Mouse (Mus musculus): ENCODE results near the gene Fgfr2. TPM values are rescaled to one million over a fixed set of nuclear protein-coding genes. Genes with fewer than 3 reads are reported as not detected.

Gene Fgfr2
- total and polyA plus RNA-seq, 2 experiments from 2014 or later, result 12.1 to 32.6 TPM

DNA sequence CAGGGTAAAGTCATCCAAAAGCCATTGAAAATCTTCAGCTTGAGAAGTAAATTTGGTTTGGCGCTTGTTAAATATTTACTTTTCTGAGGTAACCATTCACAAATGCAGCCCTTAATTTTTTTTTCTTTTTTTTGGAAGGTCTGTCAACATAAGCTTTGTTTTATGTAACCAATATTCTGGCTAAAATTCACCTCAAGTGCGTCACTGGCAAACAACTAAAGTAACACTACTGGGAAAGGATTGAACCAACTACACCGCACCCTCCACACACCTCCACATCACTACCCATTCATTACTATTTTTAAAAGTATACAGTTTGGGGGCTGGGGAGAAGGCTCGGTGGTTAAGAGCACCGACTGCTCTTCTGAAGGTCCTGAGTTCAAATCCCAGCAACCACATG lies 548.5 kb downstream of the Fgfr2 start:
- ATAC-seq (ENCODE audit: low FRiP score) (no peak), DNase-seq (ENCODE audit: low spot score) (no peak)
- Histone ChIP-seq H3K9me3 (ENCODE audit: low read length) (no peaks in the 10 kb centered on the region), H3K4me3 (ENCODE audit: low read depth, low read length) (no peak overlapping the region), H3K4me1 (ENCODE audit: insufficient read depth, low read length) (no peaks in the 10 kb centered on the region), H3K27ac (ENCODE audit: low read depth, low read length) (no peak overlapping the region), H3K4me2 (ENCODE audit: low read depth, low read length, poor library complexity, severe bottlenecking) (no peak overlapping the region), H3K27me3 (ENCODE audit: insufficient read depth, low read length) (no peaks in the 10 kb centered on the region), H3K36me3 (ENCODE audit: insufficient read depth, low read length) (no peaks in the 10 kb centered on the region), H3K9ac (replicated peaks; ENCODE audit: low read length, poor library complexity, severe bottlenecking) (no peak overlapping the region)
- TF ChIP-seq CTCF (IDR thresholded peaks at IDR 0.05), result no peak
- 93% methylated on average over 5 of the region's 5 CpGs for WGBS

GRCm38 (mm10) chr7:132573205-132573604 lies 549.9 kb downstream of the Fgfr2 start:
- H3K36me3 ChIP-seq (ENCODE audit: insufficient read depth, low read length), result 0 out of 2 replicates have a peak, but pooled peaks cover 2% of the 10 kb centered on the region
- no peak for TF ChIP-seq CTCF (IDR thresholded peaks at IDR 0.05)
- no peaks in the 10 kb centered on the region for H3K9me3 ChIP-seq (ENCODE audit: low read length)
- H3K27ac ChIP-seq (ENCODE audit: low read depth, low read length), result 0 out of 2 replicates have a peak overlapping the region, but pooled peaks have one; percentile 26
- DNase-seq (ENCODE audit: low spot score), result peak; percentile 58
- H3K4me1 ChIP-seq (ENCODE audit: insufficient read depth, low read length), result no peaks in the 10 kb centered on the region
- WGBS, result 28% methylated on average over 6 of the region's 6 CpGs
- no peak overlapping the region for H3K9ac ChIP-seq (replicated peaks; ENCODE audit: low read length, poor library complexity, severe bottlenecking)
- H3K27me3 ChIP-seq (ENCODE audit: insufficient read depth, low read length), result no peaks in the 10 kb centered on the region
- no peak for ATAC-seq (ENCODE audit: low FRiP score)
- no peak overlapping the region for H3K4me3 ChIP-seq (ENCODE audit: low read depth, low read length)
- no peak overlapping the region for H3K4me2 ChIP-seq (ENCODE audit: low read depth, low read length, poor library complexity, severe bottlenecking)

DNA sequence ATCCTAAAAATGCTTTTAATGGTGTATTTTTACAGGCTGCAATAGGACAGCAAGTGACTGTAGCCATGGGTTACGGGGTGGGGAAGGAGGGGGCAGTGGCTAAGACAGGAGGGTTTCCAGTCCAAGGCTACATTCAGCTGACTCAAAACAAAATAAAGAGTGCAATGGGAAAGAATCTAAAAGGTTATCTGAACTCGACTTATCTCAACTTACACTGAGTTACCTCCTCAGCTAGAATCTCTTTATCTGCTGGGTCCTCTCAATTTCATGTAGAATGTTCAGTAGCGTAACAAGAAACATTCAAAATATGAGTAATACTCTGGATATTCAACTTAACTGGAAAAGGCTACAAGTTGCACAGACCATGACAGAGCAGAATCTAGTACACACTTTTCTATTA lies 550.4 kb downstream of the Fgfr2 start:
- Histone ChIP-seq H3K27me3 (ENCODE audit: insufficient read depth, low read length) (no peaks in the 10 kb centered on the region), H3K27ac (ENCODE audit: low read depth, low read length) (peak overlapping the region; percentile 21; the same call in 1 of the 2 replicates), H3K4me1 (ENCODE audit: insufficient read depth, low read length) (no peaks in the 10 kb centered on the region), H3K9ac (replicated peaks; ENCODE audit: low read length, poor library complexity, severe bottlenecking) (no peak overlapping the region), H3K4me2 (ENCODE audit: low read depth, low read length, poor library complexity, severe bottlenecking) (no peak overlapping the region), H3K9me3 (ENCODE audit: low read length) (no peaks in the 10 kb centered on the region), H3K36me3 (ENCODE audit: insufficient read depth, low read length) (0 out of 2 replicates have a peak, but pooled peaks cover 2% of the 10 kb centered on the region), H3K4me3 (ENCODE audit: low read depth, low read length) (no peak overlapping the region)
- ATAC-seq (ENCODE audit: low FRiP score) (no peak), DNase-seq (ENCODE audit: low spot score) (no peak)
- TF ChIP-seq CTCF (IDR thresholded peaks at IDR 0.05), result no peak
- 69% methylated on average over 3 of the region's 3 CpGs for WGBS

DNA sequence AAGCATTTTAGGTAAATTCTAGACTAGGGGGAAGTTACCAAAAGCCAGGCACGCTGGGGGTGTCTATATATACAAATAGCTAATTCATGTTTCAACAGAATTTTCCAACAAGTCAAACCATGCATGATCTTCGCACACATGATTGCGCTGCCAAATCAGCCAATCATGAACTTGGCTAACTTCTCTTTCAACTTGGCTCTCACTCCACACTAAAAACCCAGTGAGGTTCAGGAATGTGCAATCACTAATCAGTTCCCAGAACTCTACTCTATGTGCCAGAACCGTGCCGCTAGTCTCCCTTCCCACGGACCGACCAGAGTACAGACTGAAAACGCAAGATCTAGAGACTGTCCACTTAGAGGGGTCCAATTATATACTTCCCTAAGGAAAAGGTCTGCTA lies 551.7 kb downstream of the Fgfr2 start:
- Histone ChIP-seq H3K4me2 (ENCODE audit: low read depth, low read length, poor library complexity, severe bottlenecking) (no peak overlapping the region), H3K27ac (ENCODE audit: low read depth, low read length) (no peak overlapping the region), H3K9me3 (ENCODE audit: low read length) (no peaks in the 10 kb centered on the region), H3K36me3 (ENCODE audit: insufficient read depth, low read length) (0 out of 2 replicates have a peak, but pooled peaks cover 2% of the 10 kb centered on the region), H3K4me3 (ENCODE audit: low read depth, low read length) (no peak overlapping the region), H3K27me3 (ENCODE audit: insufficient read depth, low read length) (no peaks in the 10 kb centered on the region), H3K4me1 (ENCODE audit: insufficient read depth, low read length) (no peaks in the 10 kb centered on the region), H3K9ac (replicated peaks; ENCODE audit: low read length, poor library complexity, severe bottlenecking) (no peak overlapping the region)
- TF ChIP-seq CTCF (IDR thresholded peaks at IDR 0.05), result no peak
- ATAC-seq (ENCODE audit: low FRiP score), result no peak
- 74% methylated on average over 8 of the region's 8 CpGs for WGBS
- peak; percentile 41 for DNase-seq (ENCODE audit: low spot score)

DNA sequence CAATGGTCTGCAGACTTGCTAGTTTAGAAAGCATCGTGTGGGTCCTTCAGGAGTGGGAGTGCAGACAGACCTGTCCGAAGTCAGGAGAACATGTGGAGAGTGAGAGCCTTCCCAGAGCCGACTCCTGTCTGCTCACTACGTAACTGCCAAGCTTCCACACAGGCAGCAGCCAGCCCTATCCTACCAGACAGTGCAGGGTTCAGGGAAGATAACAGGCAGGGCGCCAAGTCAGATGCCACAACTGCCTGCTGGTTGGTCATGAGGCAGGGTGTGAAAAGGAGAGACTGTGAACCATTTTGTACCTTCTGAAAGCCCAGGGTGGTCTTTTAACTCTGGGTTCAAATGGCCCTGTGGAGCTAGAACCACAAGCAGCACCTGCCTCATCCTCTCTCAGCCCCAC lies 553.1 kb downstream of the Fgfr2 start:
- H3K9ac ChIP-seq (replicated peaks; ENCODE audit: low read length, poor library complexity, severe bottlenecking), result no peak overlapping the region
- H3K4me3 ChIP-seq (ENCODE audit: low read depth, low read length), result no peak overlapping the region
- no peaks in the 10 kb centered on the region for H3K27me3 ChIP-seq (ENCODE audit: insufficient read depth, low read length)
- 84% methylated on average over 5 of the region's 5 CpGs for WGBS
- peaks cover 6% of the 10 kb centered on the region; the same call in 1 of the 2 replicates for H3K36me3 ChIP-seq (ENCODE audit: insufficient read depth, low read length)
- H3K9me3 ChIP-seq (ENCODE audit: low read length), result no peaks in the 10 kb centered on the region
- H3K4me1 ChIP-seq (ENCODE audit: insufficient read depth, low read length), result no peaks in the 10 kb centered on the region
- ATAC-seq (ENCODE audit: low FRiP score) (no peak), DNase-seq (ENCODE audit: low spot score) (peak; percentile 30)
- no peak overlapping the region for H3K27ac ChIP-seq (ENCODE audit: low read depth, low read length)
- TF ChIP-seq CTCF (IDR thresholded peaks at IDR 0.05), result no peak
- H3K4me2 ChIP-seq (ENCODE audit: low read depth, low read length, poor library complexity, severe bottlenecking), result no peak overlapping the region

- no peak for TF ChIP-seq CTCF (IDR thresholded peaks at IDR 0.05)
Measured at GRCm38 (mm10) chr7:132568817-132569216, 554.3 kb downstream of the Fgfr2 start.

More at GRCm38 (mm10) chr7:132568817-132569216, 554.3 kb downstream of the Fgfr2 start:
- no peak for ATAC-seq (ENCODE audit: low FRiP score)
- H3K27ac ChIP-seq (ENCODE audit: low read depth, low read length), result no peak overlapping the region
- H3K4me2 ChIP-seq (ENCODE audit: low read depth, low read length, poor library complexity, severe bottlenecking), result no peak overlapping the region
- no peak overlapping the region for H3K4me3 ChIP-seq (ENCODE audit: low read depth, low read length)
- no peaks in the 10 kb centered on the region for H3K9me3 ChIP-seq (ENCODE audit: low read length)
- no peaks in the 10 kb centered on the region for H3K27me3 ChIP-seq (ENCODE audit: insufficient read depth, low read length)
- H3K4me1 ChIP-seq (ENCODE audit: insufficient read depth, low read length), result no peaks in the 10 kb centered on the region
- 86% methylated on average over 6 of the region's 6 CpGs for WGBS
- H3K36me3 ChIP-seq (ENCODE audit: insufficient read depth, low read length), result peaks cover 13% of the 10 kb centered on the region
- no peak for DNase-seq (ENCODE audit: low spot score)
- no peak overlapping the region for H3K9ac ChIP-seq (replicated peaks; ENCODE audit: low read length, poor library complexity, severe bottlenecking)

Measured in midbrain, postnatal 0 days (tissue).